Mouse (Mus musculus) B cell, adult 2 months (primary cell): ENCODE measurements around the gene Spg7.
A peak's percentile ranks its signal among the peaks of the same experiment; 100 is the strongest.

ENCODE experiments used
- DNase-seq, 2 experiments: peaks; one replicate each; pipeline ENCODE4 v3.0.0; 2022

Spg7 gene

DNA sequence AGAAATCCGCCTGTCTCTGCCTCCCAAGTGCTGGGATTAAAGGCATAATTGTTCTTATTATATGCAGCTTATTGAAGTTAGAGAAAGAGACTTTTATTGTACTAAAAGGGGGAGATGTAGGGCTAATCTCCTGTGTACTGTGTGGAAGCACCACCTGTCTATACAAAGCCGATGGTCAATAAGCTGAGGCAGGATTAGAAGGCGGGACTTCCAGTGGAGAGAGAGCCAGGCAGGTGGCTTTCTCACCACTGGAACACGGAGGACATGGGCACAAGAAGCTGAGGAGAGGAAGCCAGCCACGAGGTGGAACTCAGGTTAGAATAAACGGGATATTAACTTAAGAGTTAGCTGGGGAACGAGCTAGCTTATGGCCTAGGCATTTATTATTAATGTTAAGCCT, at the start of gene Spg7:
TSS of gene Spg7 (plus strand) at position 222 of the 400 bp plus-strand sequence.
- DNase-seq, result no peak

DNA sequence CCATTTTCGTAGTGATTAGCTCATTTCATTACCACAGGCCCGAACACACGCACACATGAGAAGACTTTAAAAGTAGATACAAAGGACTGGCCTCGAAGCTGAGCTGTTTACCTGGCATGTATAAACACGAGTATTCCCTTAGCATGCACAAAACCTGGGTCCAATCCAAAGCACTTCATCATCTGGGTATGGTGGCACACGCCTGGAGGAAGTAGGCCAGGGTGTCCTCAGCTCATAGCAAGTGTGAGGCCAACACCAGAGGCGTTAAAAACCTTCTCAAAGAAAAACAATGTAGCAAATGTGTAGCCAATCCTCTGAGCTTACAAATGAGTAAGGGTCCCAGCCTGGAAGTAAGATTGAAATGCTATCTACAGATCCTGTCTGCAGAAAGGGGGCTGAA, 48.3 kb upstream of the Spg7 start:
- no peak for DNase-seq

DNA sequence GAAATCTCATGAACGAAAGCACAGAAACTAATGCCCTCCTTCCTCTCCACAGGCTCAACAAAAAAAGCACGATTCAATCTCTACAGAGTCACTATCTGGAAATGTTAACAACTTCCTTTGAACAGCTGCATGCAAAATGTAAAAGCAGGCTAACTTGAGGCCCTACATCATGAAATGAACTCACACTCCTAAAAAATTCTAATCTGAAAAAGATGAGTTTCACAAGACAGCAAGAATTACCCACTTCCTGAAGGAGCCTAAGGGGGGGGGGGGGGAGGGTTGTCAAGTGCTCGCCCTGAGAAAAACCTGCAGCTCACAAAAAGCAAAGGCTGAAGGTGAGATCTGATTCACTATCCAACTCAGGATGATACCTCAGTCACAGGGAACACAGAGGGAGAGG, 47.7 kb upstream of the Spg7 start:
- no peak for DNase-seq

DNA sequence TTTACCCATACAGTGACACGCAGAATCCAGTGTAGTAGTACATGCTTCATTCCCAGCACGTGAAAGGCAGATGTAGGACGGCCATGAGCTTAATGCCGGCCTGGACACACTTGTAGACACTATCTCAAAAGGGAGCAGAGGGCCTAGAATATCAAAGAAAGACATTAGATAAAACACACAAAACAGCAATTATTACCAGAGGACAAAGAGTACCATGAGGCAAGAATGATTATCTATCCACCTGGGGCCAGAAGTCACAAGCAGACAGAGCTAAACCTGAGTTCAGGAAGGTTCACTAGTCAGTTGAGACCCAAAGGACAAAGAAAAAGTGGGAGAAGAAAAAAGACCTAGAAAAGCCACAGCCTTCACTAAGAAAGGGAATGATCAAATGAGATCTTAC, 45.6 kb upstream of the Spg7 start:
- DNase-seq, result no peak

DNA sequence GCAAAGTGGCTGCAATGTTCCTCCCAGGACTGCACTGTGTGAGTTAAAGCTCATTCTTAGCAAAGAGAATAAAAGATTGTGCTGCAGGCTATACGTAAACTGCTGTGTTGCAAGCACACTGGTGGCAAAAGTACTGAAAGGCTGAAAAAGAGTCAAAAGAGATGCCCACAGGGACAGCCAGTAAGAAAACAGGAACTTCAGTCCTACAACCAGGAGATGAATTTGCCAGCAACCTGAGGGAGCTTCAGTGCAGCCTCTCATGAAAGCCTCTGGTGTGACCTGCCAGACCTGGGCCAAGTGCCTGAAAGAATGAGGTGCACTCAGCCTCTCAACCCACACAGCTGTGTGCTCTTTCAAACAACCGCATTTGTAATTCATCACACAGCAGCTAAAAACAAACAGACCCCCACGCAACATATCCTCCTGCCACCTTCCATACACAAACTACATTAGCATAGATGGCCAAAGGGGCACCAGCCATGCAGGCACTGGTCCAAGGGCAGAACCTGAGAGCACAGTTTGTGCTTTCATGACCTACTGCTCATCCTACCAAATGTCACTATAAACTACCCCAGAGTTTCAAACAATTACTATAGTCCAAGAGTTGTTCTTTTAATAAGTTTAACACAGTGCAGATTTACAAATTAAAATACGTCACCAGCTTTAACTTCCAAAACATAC, 44.1 kb upstream of the Spg7 start:
- no peak for DNase-seq

DNA sequence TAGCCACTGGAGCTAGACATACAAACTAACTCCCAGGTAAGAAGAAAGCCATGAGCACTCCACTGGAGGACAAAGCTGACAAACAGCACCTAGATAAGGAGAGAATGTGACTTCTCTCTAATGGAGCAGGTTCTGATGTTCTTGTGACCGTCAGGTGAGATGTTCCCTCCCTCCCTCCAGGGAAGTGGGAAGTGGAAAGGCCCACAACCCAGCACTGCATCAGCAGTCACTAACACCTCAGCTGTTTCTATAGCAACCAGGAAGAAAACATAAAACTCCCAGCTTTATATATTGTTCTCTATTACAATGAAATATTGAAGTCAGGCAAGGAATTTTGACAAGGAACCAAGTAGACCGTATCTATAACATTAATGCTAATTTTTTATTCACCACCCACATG, 42.7 kb upstream of the Spg7 start:
- peak in 1 of 2 experiments; percentile 46 for DNase-seq

DNA sequence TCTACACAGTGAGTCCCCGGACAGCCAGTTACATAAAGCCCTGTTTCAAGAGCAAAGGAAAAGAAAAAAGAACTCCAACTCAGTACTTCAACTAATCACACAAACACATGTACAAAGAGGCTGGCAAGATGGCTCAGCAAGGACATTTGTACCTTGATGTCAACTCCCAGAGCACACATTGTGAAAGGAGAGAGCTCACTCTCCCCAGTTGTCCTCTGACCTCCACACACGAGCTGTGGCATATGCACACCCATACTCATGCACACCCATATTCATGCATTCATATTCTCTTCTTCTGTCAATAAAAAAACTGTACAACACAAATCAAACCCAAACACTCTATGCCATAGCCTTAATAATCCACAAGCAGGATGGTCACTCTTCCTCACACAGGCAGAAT, 41.9 kb upstream of the Spg7 start:
- DNase-seq, result no peak

DNA sequence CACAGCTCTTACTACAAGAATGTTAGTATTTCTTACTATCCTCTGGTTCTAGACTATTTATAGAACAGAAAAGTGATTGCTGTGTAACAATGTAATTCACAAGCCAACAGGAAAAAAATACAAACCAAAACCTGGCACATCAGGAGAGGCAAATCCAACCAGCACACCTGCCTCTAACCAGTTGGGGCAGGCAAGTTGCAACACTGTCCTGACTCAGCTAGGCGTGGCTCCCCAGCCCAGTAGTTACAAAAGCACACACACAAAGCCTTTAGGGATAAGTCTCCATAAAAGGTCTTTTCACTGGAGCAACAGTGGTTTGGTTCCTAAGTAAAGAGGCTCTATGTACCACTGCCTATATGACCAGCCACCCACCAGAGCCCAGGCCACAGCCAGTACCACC, 41.5 kb upstream of the Spg7 start:
- no peak for DNase-seq

DNA sequence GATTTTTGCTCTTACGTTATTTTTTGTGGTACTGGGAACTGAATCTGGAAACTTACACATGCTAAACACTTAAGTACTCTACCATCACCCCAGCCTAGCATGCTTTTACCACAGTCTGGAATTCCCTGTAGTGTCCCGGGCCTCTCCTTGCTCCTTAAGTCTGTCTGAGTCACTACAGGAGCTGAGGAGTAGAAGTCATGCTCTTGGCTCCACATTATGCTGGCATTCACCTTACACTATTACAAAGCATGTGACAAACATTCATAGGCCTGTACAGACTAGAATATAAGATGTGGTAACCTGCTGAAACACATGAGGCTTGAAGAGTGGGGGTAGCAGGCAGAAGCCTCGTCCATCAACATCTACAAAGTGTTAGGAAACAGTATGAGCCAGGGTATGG, 40.0 kb upstream of the Spg7 start:
- no peak for DNase-seq

DNA sequence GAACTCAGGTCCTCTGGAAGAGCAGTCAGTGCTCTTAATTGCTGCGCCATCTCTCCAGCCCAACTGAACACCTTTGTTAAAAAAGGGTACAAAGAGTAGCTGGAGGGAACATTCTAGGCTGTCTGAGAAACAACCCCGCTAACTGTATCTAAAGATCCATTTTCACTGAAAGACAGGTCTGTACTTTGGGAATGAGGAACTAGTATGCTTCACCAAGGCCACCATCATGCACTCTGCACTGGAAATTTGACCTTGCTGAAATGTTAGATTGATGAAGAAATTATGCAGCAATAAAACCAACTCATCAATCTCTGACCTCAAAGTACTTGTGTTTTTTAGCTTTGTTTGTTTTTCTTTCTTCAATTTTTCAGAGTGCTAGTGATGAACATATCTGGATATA, 38.5 kb upstream of the Spg7 start:
- no peak for DNase-seq

DNA sequence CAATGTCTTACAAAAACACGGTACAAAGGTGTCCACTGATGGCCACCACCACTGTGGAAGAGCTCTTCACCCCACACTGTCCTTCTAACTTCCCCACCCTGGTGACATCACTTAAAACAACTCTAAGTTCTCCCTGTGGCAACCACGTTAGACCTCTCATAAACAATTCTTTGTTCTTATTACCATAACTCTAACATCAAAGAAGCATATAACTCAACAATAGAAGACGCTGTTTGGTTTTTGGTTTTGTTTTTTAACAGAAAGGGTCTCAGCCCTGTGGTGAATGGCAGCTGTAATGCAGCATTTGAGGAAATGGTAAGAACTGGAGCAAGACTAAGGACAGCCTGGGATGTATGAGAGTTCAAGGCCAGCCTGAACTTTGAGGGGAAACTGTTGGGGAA, 36.8 kb upstream of the Spg7 start:
- no peak for DNase-seq

DNA sequence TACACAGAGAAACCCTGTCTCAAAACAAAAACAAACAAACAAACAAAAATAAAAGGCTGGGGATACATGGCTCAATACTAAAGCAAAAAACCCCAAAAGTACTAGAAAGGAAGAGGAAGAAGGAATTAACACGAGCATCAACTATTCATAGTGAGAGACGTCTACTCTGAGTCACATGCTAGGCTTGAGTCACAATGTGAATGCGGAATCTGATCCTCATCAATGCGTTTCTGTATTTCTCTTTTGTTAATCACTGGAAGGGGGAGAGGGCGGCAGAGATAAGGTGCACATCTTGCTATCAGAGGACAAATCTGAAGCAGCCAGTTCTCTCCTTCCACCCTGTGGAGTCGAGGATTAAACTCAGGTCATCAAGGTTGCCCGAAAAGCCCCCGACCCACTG, 35.0 kb upstream of the Spg7 start:
- DNase-seq, result no peak

DNA sequence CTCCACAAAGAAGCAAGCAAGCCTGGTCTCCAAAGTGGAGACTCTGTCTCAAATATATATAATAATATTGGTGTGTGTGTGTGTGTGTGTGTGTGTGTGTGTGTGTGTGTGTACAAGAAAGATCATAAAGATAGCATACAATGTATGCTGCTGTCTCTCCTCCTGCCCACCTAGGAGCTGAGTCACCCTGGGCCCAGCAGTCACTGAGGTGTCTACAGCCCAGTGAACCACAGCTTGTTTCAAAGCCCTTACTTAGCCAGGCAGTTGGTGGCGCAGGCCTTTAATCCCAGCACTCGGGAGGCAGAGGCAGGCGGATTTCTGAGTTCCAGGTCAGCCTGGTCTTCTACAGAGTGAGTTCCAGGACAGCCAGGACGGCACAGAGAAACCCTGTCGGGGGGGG, 32.7 kb upstream of the Spg7 start:
- DNase-seq, result peak in 1 of 2 experiments; percentile 37

DNA sequence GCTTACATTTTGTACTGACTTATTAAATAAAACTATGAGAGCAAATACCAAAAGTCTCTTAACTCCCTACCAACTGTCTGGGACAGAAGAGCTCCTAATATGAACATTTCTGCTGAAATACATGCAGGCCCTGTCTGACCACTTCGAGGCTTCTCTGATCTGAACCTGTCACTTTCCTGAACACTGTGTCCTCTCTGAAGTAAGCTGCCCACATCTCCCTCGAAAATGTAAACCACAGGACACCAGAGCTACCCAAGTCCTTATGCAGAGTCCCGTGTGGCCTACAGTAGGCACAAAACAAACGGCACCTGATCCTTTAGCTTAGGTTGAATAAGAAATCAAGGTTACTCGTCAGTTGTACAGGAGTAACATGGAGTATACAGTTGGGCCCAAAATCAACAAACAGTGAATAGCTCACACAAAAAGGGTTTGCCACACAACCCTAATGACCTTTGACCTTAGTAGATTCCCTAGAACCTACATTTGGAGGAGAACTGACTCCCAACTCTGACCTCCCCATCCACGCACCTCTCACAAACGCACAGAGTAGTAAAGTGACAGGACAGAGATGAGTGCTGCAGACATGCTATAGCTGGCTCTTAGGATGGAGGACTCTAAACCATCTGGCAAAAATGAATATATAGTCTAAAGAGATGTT, 31.3 kb upstream of the Spg7 start:
- no peak for DNase-seq

DNA sequence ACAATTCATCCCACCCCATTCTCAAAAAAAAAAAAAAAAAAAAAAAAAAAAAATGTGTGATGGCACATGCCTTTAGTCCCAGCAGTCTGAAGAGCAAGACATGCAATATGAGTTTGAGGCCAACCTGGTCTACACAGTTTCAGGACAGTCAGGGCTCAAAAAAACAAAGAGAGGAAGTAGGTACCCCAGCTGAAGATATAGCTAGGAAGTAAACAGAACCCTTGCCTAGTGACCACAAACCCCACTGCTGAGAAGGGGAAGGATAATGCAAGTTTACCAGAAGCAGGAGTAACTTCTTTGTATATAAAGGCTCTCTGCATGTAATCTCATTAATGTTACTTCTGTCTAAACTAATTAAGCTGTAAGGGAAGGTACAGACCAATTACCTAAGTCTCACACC, 30.0 kb upstream of the Spg7 start:
- DNase-seq, result peak; percentile 71 to 77

DNA sequence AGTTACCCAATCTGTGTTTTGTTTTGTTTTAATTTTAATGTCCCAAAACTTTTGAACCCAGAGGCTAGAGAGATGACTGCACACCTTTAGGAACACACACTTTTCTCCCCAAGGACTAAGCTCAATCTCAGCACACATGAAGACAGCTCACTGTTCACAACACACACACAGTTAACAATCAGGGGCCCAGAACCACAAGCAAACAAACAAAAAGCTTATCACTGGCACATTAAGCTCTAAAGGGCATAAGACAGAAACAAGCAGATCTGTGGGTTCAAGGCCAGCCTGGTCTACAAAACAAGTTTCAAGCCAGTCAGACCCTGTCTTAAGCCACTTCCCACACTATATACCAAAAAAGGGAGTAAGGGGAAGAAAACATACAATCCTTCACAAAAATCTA, 29.3 kb upstream of the Spg7 start:
- no peak for DNase-seq

DNA sequence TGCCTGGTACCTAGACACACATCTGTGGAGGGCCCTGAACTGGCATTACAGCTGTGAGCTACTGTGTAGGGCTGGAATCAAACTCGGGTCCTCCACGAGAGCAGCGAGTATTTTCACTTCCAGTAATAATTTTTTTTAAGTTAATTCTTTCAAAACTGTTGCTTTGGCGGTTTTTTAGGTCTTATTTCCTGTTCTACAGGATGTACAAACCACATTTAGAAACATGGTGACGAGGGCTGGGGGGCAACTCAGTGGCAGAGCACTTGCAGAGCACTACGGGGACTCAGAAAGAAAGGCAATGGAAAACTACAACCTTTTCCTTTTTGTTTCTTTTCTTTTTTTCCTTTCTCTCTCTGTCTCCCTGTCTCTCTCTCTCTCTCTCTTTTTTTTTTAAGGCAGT, 28.6 kb upstream of the Spg7 start:
- DNase-seq, result peak; percentile 69 to 77

DNA sequence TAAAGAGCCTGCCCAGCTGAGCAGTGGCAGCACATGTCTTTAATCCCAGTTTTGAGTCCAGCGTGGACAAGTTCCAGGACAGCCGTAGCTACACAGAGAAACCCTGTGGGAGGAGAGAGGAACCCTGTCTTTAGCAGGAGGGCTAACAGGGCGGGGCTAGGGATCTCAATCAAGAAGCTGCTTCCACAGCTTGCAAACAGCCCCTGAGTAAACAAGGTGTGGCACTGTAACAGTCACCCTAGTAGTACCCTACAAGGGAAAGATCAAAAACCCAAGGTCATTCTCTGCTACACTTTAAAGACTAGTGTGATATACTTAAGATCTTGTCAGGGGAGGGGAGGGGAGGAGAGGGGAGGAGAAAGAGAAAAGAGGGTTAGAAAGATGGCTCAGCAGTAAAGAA, 25.8 kb upstream of the Spg7 start:
- no peak for DNase-seq

DNA sequence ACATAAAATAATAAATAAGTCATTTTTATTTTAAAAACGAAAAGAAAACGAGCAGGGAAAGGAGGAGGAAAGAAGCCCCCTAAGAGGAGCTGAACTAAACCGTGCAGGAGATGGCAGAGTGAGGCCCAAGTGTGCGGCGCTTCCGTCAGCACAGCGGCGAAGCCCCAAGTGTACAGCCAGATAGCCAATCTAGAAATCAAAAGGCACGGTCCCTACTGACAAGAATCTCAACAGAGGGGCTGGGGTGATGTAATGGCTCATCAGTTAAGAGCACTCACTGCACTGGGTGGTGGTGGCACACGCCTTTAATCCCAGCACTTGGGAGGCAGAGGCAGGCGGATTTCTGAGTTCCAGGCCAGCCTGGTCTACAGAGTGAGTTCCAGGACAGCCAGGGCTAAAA, 25.3 kb upstream of the Spg7 start:
- no peak for DNase-seq

DNA sequence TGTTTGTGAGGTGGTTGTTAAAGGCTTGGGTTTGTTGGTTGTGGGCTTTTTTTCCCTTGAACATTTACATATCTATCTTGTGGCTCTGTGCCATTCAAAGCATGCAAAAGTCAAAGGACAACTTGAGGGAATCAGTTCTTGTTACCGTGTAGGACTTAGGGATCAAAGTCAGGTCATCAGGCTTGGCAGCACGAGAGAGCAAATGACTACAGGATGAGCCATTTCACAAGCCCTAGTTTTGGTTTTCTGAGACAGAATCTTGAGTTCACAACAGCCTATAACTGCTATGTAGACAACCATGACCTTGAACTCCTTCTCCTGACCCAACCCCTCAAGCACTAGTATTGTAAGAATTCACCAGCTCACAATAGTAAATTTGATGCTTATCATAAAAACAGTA, 24.4 kb upstream of the Spg7 start:
- DNase-seq, result no peak

DNA sequence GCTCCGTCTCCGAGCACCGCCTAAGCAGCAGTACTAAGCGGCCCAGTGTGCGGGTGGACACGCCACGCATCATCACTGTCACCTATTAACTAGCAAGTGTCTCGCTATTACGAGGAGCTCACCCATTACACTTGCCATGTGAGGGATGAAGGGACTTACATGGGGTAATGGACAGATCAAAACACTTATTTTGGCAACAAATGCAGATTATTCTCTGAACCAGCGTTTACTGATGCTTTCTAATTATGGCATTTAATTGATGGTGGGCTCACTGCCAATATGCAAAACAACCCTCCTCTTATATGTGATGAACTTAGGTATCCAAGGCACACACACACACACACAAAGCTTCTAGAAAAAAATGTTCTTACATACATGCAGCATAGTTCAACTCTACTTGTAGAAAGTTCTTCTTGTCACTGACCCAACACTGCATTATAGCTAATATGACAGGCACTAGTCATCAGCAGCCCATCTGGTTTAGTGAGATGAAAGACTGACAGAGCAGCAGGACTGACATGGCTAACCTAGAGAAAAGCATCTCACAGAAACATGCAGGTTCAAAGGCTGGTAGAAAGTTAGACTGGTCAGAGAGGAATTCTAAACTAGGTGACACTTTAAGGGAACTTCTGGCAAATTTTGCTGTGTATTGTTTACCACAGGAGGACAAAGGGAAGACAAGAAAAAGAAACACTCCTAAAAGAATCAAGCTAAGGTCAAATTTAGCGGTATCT, 23.2 kb upstream of the Spg7 start:
- DNase-seq, result no peak

DNA sequence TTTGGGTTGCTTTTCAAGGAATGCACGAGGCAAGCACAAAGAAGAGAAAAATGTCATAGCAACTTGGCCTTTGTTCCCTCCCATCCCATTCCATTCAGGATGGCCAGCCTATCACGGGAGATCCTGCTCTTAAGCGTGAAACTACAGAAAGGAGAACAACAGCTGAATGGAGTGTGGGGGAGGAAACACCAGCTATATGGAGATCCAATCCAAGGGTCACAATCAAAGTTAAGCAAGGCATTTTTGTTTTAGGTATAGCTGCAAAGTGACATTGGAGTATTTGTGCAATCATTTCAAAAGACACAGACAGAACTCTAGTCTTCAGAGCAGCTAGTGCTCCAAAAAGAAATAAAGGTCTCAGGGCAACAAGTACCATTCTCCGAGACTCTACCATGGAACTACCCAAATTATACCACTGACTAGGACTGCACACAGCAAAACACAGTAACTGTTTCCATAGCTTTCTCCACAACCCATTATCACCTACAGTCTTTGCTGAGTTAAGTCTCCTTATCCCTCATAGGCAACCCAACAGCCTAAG, 22.6 kb upstream of the Spg7 start:
- no peak for DNase-seq

DNA sequence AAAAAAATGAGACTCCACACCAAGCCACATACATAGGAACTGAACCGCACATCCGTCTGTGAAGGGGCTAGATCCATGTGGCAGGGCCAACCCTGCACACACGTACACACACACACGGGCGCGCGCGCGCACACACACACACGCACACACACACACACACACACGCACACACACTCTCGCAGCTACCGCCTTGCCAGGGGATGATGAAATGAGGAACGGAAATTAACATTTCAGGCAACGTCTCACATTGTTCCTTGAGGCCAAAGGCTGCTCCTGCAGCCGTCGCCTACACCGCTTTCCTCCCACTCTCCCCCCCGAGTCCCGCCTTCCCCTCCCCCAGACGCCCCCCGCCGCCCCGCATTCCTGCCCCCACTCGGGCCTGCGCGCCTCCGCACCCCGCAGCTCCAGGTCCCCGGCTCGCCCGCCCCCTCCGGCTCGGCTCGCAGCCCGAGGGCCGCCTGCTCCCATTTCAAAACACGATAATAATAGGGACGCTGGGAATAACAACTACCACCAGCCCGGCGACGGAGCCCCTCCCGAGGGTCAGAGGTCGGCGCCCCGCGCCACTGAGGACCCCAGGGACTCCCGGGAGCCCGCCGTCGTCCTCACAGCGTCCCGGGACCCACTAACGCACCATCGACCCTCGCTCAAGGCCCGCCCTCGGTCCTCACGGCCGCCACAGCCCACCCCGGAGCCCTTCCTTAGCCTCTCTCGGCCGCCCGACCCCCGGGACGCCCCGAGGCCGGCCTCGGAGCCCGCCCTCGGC, 21.6 kb upstream of the Spg7 start:
- DNase-seq, result peak; percentile 78 to 80
